Mouse (Mus musculus) hindbrain, embryonic 11.5 days (tissue): ENCODE measurements around the gene Rassf6. TPM values are rescaled to one million over a fixed set of nuclear protein-coding genes. Genes with fewer than 3 reads are reported as not detected.

Source experiments
- polyA plus RNA-seq: library from polyadenylated mRNA; unstranded; fragments of >200 nt; fragmentation: Nextera tagmentation; extraction: Ambion mirVana; gene quantifications from 2 replicates; pipeline ENCODE4 v1.2.1, GENCODE M21; 2014

Rassf6 gene
- polyA plus RNA-seq, 1 experiment from 2014 or later: 1.2 TPM

Other genes starting within 250 kb of the Rassf6 start
- 0.53 TPM in 1 of 2 replicates, not detected in the other for gene Alb, start 179.8 kb downstream of the Rassf6 start, polyA plus RNA-seq
- 2.8 TPM in 1 of 2 replicates, not detected in the other for gene Afp, start 149.9 kb downstream of the Rassf6 start, polyA plus RNA-seq
- gene Afm, start 121.7 kb downstream of the Rassf6 start, polyA plus RNA-seq: not detected in 2 replicates
- not detected in 2 replicates for gene 5830473C10Rik, start 79.5 kb downstream of the Rassf6 start, polyA plus RNA-seq
- gene Cxcl5, start 118.7 kb upstream of the Rassf6 start, polyA plus RNA-seq: 0.13 and 0.17 TPM in 2 replicates
- 20.7 and 21.4 TPM in 2 replicates for gene Ppbp, start 127.9 kb upstream of the Rassf6 start, polyA plus RNA-seq
- 85.5 and 91.8 TPM in 2 replicates for gene Pf4, start 131.8 kb upstream of the Rassf6 start, polyA plus RNA-seq
- 0.17 and 0.45 TPM in 2 replicates for gene Cxcl3, start 145.4 kb upstream of the Rassf6 start, polyA plus RNA-seq
- 0.07 and 0.11 TPM in 2 replicates for gene Cxcl15, start 153.9 kb upstream of the Rassf6 start, polyA plus RNA-seq